Mouse (Mus musculus): ENCODE results near the gene Uncx.

The Uncx gene

DNA sequence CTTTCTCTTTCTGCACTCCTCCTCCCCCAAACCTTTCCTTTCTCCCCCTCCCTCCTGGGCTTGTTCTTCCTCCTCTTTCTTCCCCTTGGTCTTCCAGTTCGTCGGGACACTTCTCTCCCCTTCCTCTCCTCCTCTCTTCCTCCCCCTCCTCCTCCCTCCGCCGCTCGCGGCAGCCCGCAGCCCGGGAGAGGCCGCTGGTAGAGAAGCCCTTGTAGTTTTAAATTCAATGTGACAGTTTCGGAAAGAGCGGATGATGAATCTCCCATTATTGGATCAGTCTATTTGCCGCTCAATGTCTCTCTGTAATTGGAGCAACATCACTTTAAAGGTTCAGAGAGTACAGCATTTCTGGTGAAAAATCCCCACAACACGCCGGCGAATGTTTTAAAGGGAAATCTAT, at the start of gene Uncx:
Uncx (plus strand) TSS at position 281 of the 400 bp plus-strand sequence.
- no peak for DNase-seq (ENCODE audit: low spot score)

GRCm38 (mm10) chr5:139493690-139494089, 49.6 kb upstream of the Uncx start:
- no peak for DNase-seq (ENCODE audit: low spot score)

GRCm38 (mm10) chr5:139495019-139495669, 48.1 kb upstream of the Uncx start:
- DNase-seq (ENCODE audit: low spot score): no peak

DNA sequence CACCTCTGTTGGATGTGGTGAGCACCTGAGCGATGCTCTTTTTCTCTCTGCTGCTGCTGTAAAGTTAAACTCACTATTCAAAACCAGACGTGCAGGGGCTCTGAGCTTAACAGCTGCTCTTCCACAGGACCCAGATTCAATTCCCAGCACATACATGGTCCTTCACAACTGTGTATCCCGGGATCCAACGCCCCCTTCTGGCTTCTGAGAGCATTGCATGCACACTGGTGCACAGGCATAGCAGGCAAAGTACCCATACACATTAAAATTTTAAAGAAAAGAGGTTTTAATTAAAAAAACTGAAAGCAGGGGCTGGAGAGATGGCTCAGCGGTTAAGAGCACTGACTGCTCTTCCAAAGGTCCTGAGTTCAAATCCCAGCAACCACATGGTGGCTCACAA, 46.4 kb upstream of the Uncx start:
- no peak for DNase-seq (ENCODE audit: low spot score)

GRCm38 (mm10) chr5:139498791-139499190, 44.5 kb upstream of the Uncx start:
- DNase-seq (ENCODE audit: low spot score): no peak

- DNase-seq (ENCODE audit: low spot score): no peak
Observed at GRCm38 (mm10) chr5:139502281-139502680, 41.0 kb upstream of the Uncx start.

GRCm38 (mm10) chr5:139505073-139505606, 38.2 kb upstream of the Uncx start:
- DNase-seq (ENCODE audit: low spot score): peak; percentile 43

GRCm38 (mm10) chr5:139506207-139506606, 37.1 kb upstream of the Uncx start:
- DNase-seq (ENCODE audit: low spot score): no peak

GRCm38 (mm10) chr5:139510682-139511366, 32.5 kb upstream of the Uncx start:
- no peak for DNase-seq (ENCODE audit: low spot score)

DNA sequence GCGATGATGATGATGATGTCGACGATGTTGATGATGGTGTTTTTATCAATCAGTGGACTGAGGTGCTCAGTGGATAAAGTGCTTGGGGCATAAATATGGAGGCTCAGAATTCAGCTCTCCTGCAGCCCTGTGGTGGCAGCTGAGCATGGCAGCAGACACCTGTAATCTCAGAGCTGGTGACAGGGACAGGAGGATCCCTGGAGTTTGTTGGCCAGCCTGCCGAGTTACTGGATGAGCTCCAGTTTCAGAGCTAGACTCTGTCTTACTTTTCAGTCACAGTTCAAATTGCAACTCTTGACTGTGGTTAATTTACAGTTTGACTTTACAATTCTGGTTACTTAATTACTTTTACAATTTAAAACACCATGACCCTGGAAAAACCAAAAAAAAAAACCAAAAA, 31.1 kb upstream of the Uncx start:
- DNase-seq (ENCODE audit: low spot score): no peak

DNA sequence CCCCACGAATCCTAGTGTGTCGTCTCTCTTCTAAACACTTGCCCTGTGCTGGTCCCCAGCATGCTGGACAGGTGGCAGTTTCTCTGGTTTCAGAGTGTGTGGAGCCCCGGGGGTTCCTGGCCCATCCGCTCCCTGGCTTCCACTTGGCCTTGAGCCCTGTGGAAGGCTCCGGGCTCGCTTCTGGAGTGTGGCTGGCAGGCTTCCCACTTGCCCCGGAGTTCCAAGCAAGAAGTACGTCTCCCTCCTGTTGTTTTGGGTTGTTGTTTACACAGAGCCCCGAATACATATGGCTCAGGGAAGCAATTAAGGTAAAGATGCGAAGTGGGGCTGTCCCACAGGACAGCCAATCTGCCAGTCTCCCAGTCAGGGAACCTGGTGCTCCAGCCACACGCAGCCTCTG, 27.0 kb upstream of the Uncx start:
- no peak for DNase-seq (ENCODE audit: low spot score)

DNA sequence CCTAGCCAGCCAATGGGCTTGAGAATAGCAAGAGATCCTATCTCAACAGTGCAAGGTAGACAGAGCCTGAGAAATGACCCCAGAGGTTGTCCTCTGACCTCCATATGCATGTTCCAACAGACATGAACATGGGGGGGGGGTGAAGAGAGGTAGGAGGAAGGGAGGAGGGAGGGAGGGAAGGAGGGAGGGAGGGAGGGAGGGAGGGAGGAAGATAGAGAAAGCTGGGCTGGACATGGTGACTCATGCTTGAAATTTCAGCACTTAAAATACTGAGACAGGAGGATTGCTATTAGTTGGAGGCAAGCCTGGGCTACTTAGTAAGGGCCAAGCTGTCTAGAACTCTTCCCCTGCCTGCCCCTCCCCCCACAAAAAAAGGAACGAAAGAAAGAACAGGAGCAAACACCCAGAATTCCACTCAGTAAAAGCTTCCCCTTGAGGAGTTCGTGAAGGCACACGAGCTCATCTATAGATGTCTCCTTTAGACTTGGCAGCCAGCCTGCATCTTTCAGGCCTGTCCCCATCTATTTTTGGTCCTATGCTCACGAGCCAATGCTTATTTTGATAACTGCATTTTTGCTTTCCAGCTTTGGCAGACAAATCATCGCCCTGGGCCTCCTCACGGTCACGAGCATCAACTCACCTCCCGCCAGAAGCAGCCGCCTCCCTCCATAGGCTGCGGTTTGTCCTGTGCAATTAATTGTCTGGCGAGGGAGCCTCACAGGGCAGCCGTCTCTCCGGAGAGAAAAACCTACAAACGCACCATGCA, 23.0 kb upstream of the Uncx start:
- DNase-seq (ENCODE audit: low spot score): no peak

DNA sequence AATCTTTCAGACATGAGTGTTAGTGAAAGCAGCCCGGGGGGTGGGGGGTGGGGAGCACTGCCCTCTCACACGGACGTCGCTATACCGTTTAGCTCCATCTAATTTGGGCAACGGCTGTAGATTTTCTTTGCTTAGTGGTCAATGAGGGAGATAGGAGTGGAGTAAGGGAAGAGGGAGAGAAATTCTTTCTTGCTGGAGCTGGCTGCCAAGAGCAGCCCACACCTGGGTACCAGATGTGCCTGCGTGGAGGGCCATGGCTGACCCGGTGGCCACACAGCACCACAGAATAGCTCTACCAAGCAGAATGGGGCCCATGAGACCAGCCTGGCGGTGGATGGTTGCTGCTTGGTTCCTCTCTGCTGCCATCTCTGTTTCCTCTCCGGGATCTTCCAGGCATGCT, 21.3 kb upstream of the Uncx start:
- DNase-seq (ENCODE audit: low spot score): no peak

DNA sequence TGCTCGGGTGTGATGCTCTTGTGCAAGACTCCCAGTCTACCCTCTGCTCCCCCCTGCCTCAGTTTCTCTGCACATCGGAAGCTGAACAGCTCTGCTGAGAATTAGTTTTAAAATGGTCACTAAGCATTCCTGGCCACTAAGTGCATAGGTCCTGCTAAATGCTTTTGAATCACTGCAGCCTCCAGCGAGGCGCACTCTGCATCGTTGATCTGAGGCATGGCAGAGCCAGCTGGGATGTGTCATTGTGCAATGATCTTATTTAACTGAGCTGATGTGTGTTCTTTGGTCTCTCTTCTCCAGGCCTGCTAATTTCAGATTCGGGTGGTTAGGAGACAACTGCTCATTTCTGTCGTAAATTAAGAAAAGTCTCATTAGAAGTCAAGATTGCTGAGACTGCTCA, 14.4 kb upstream of the Uncx start:
- DNase-seq (ENCODE audit: low spot score): no peak

GRCm38 (mm10) chr5:139535386-139535919, 7.8 kb upstream of the Uncx start:
- DNase-seq (ENCODE audit: low spot score): no peak

DNA sequence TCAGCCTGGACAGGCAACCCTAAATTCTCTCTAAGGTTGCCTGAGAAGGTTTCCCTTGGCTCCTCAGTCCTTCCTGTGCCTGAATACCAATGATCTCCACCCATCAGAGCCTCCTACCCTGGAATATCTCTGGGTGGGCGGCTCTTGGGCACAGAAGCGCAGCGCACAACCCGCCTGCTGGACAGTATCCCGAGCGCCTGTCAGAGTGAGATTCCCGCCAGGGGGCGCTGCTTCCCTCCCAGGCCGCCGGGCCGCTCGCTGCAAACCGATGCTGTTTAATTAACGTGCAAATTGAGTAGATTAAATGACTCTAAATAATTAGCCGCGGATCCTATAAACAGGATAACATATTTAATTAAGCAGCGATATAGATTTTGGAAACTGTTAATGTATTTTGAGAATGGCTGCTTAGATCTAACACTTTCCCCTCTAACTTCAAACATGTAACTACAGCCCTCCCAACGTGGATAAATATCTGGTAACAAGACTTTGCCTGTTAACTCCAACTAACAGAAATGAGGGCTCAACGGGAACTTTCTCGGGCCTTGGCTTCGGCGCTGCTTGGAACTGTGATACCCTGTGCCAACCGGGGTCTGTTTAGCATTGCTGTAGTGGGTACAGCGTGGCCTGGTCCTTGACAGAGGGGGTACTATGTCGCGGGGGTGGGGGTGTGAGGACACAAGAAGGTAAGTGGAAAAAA, 6.9 kb upstream of the Uncx start:
- peak; percentile 44 for DNase-seq (ENCODE audit: low spot score)

DNA sequence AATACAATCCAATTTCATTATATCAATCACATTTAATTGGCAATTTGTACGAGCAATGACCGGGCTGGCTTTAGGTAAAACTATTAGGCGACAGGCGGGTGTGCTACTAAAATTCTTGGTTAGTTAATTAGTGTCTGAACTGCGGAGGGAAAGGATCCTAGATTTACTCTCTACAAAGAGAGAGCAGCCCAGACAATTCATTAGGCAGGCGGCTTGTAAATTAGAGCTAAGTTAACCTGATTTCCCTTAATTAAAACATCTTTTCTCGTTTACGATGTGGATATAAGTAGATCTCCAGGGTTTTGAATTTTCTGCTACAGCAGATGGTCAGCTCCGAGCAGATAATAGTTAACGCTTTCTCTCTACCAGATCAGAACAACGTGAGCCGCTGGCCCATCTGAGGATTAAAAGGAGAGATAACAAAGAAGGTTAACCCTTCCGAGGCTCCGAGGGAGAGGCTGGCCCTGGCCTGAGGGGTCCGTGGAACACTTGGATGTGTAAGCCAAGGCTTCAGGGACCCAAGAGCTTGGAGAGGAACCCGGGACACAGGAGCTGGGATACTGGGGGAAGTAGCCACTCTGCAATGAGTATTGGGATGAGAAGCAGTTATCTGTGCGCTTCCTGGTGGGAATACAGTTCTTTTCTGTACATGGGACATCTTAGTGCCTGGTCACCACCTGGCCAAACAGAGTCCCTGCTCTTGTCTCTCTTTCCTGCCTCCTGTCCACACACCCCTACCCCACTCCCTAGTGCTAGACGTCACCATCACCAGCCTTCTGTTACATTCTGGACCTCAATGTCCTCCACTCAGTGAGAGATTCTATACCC, 6.2 kb upstream of the Uncx start:
- DNase-seq (ENCODE audit: low spot score): no peak

- DNase-seq (ENCODE audit: low spot score): no peak
Observed at GRCm38 (mm10) chr5:139537739-139538135, 5.6 kb upstream of the Uncx start.

GRCm38 (mm10) chr5:139541151-139542042, 1.9 kb upstream of the Uncx start:
- DNase-seq (ENCODE audit: low spot score): no peak

DNA sequence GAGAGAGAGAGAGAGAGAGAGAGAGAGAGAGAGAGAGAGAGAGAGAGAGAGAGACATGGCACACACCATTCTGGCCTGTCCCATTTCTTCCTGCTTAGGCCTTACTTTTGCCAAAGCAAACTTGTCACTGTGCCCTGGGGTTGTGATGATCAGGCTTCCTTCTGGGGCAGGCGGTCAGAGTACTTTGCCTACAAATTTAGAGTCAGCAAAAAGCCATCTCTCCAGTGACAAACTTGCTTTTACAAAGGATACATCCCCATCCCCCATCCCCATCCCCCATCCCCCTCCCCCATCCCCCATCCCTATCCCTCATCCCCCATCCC, 1.3 kb upstream of the Uncx start:
- no peak for DNase-seq (ENCODE audit: low spot score)
